ENCODE assay signal across 9 mouse cellular contexts in the genomic region with DNA sequence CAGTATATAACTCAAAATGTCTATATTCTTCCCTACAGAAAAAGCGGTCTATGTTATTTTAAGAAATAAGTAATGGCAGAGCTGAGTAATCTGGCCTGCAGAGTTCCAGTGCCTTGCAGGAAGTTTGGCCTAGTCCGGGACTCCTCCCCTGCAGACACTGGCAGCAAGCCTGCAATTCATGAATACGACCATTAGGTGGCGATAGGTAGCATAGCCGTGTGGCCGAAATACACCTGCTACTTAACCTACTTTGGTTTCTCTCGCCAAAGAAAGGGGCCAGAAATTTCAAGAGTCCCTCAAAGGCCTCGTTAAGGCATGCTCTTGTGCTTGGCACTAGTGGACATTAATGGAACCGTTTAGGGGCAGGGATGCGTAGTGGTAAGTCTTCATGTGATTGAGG. TPM values are rescaled to one million over a fixed set of nuclear protein-coding genes. Genes with fewer than 3 reads are reported as not detected.
DNase-seq lines count a peak whose midpoint lies in the region; ATAC-seq and TF ChIP-seq lines count a peak whose summit lies in the region.
"Had no signal": no experiment of that assay in that cellular context is flagged by ENCODE, and none has a peak within 500 bp of the region (broad histone marks: within the 10 kb centered on the region; RNA-seq: fewer than 3 reads in every experiment).

No protein-coding gene starts in this region.

- H3K27me3 ChIP-seq in liver, postnatal 0 days (ENCODE audit: insufficient read depth, low read length), result peaks cover 21% of the 10 kb centered on the region
- peaks cover 24% of the 10 kb centered on the region for H3K27me3 ChIP-seq in liver, embryonic 12.5 days (replicated peaks)

- peak; percentile 24 for DNase-seq in cerebellum, adult 11 months
- no peak for DNase-seq in liver, postnatal 0 days
- DNase-seq in cerebellum, adult 9-10 months, result peak; percentile 56
- DNase-seq in adipocyte (ENCODE audit: low spot score), result no peak
- DNase-seq in adrenal gland, adult 18-20 months (ENCODE audit: low spot score in 2 of 2), result no peak

- no peak overlapping the region for H3K27ac ChIP-seq in liver, postnatal 0 days (ENCODE audit: low read depth)
- no peak overlapping the region for H3K27ac ChIP-seq in liver, embryonic 12.5 days

- H3K4me2 ChIP-seq in liver, postnatal 0 days (ENCODE audit: low read depth, low read length), result no peak overlapping the region
- no peak overlapping the region for H3K4me2 ChIP-seq in liver, embryonic 12.5 days

- no peaks in the 10 kb centered on the region for H3K36me3 ChIP-seq in liver, postnatal 0 days (replicated peaks; ENCODE audit: insufficient read depth, low read length)
- H3K36me3 ChIP-seq in liver, embryonic 12.5 days, result no peaks in the 10 kb centered on the region

- H3K9me3 ChIP-seq in liver, postnatal 0 days (ENCODE audit: low read length), result no peaks in the 10 kb centered on the region
- H3K9me3 ChIP-seq in liver, embryonic 12.5 days (replicated peaks), result 0 out of 2 replicates have a peak, but pooled peaks cover 2% of the 10 kb centered on the region

- WGBS in liver, postnatal 0 days (ENCODE audit: insufficient replicate concordance), result 37% methylated on average over 10 of the region's 10 CpGs
- WGBS in liver, embryonic 12.5 days (ENCODE audit: insufficient replicate concordance), result 25% methylated on average over 10 of the region's 10 CpGs

- no peak for TF ChIP-seq EP300 in liver, postnatal 0 days (IDR thresholded peaks at IDR 0.05; ENCODE audit: low read depth)

- peaks cover 2% of the 10 kb centered on the region; the same call in 1 of the 2 replicates for H3K4me1 ChIP-seq in liver, postnatal 0 days (ENCODE audit: insufficient read depth)
- no peaks in the 10 kb centered on the region for H3K4me1 ChIP-seq in liver, embryonic 12.5 days

- no peak overlapping the region for H3K4me3 ChIP-seq in liver, postnatal 0 days (ENCODE audit: low read depth, low read length)
- H3K4me3 ChIP-seq in liver, embryonic 12.5 days, result no peak overlapping the region
- H3K4me3 ChIP-seq: erythroblast, embryonic 14.5 days had no signal

- no peak overlapping the region for H3K9ac ChIP-seq in liver, postnatal 0 days (replicated peaks)
- H3K9ac ChIP-seq in liver, embryonic 12.5 days, result no peak overlapping the region

- no peak for ATAC-seq in cerebellum, adult (ENCODE audit: insufficient number of reproducible peaks, low FRiP score, low TSS enrichment)
- ATAC-seq in liver, postnatal 0 days, result no peak
- ATAC-seq in liver, embryonic 12.5 days, result no peak
- peak; percentile 71 for ATAC-seq in megakaryocyte progenitor cell, adult 5-6 weeks (replicated peaks; ENCODE audit: poor library complexity)

- TF ChIP-seq CTCF in liver, postnatal 0 days (IDR thresholded peaks at IDR 0.05; ENCODE audit: low read depth), result peak; percentile 42

RNA-seq across cellular contexts. Expression of a gene that starts 4.1 kb away (rescaled TPM):
- polyA plus RNA-seq in liver, postnatal 0 days (2015; fragmentation: Nextera tagmentation; extraction: Ambion mirVana), result not detected in 2 replicates
- polyA plus RNA-seq in liver, embryonic 12.5 days (2016; fragmentation: Nextera tagmentation; extraction: Ambion mirVana), result 0.12 and 0.18 TPM in 2 replicates
- total RNA-seq in megakaryocyte progenitor cell, adult 5-6 weeks (2015), result not detected in 2 replicates
- total RNA-seq in megakaryocyte progenitor cell, adult 5-6 weeks (2017), result not detected in 2 replicates
- under 1 TPM in 1 of 2 experiments, not detected in 1; 0.38 TPM for total RNA-seq in adrenal gland, adult 18-20 months (2021)
- polyA plus RNA-seq: erythroblast, embryonic 14.5 days had no signal

Comparison
In these comparisons a context has a peak if more than half of its experiments do, and no peak if none do; other contexts are left out.
1. DNase-seq: peak in cerebellum, adult 11 months (single experiment) and cerebellum, adult 9-10 months (single experiment); none in liver, postnatal 0 days (single experiment), adipocyte (single experiment) and adrenal gland, adult 18-20 months (0 of 2).